Mouse (Mus musculus) cerebellum, adult 2 months (tissue): ENCODE measurements at regions not wholly inside any gene's neighbourhood (a gene's known extent, or its start where the extent isn't known, plus 50 kb on each side); places are given as distances from the start of the nearest gene placed in this dataset.

Source experiments
- CTCF ChIP-seq: fragments of 200-500 bp; IDR thresholded peaks from 2 replicates; pipeline ENCODE4 v1.5.1; 2011; ENCODE audit warnings: low read depth, mild to moderate bottlenecking, control low read depth, low read length, moderate library complexity, borderline replicate concordance; ENCODE audit not compliant: insufficient read depth
- POLR2A ChIP-seq: fragments of 200-500 bp; IDR thresholded peaks from 2 replicates; pipeline ENCODE4 v1.6.1; 2011; ENCODE audit warnings: low read length, control low read depth, borderline replicate concordance; ENCODE audit not compliant: insufficient read depth

GRCm38 (mm10) chr12:30473473-30473815, 100.3 kb upstream of the Sntg2 start:
- TF ChIP-seq POLR2A (no peak), CTCF (no peak)
